Mouse (Mus musculus) cortical plate, adult 2 months (tissue): ENCODE measurements at regions not wholly inside any gene's neighbourhood (a gene's known extent, or its start where the extent isn't known, plus 50 kb on each side); places are given as distances from the start of the nearest gene placed in this dataset.

Experiments used
- CTCF ChIP-seq: fragments of 200-500 bp; IDR thresholded peaks from 2 replicates; pipeline ENCODE4 v1.5.1; 2011; ENCODE audit warnings: mild to moderate bottlenecking, control low read depth, low read length; ENCODE audit not compliant: insufficient read depth; ENCODE audit errors: extremely low read depth
- POLR2A ChIP-seq: fragments of 200-500 bp; IDR thresholded peaks from 2 replicates; pipeline ENCODE4 v1.6.1; 2011; ENCODE audit warnings: mild to moderate bottlenecking, low read length, control low read depth; ENCODE audit not compliant: insufficient read depth; ENCODE audit errors: extremely low read depth

- TF ChIP-seq POLR2A (no peak), CTCF (no peak)
Measured at GRCm38 (mm10) chr7:72738324-72738944, 432.0 kb upstream of the Mctp2 start.
